Mouse (Mus musculus) gastrocnemius, postnatal 25 days (tissue): ENCODE measurements around the gene Fut4. TPM values are rescaled to one million over a fixed set of nuclear protein-coding genes. Genes with fewer than 3 reads are reported as not detected.
A peak's percentile ranks its signal among the peaks of the same experiment; 100 is the strongest.
"Not testable (repeated sequence)": the region's sequence is repeated elsewhere in the genome, so short reads cannot be mapped to it uniquely, and the experiment has no call there.

Experiments
- DNase-seq: peaks from one replicate; pipeline ENCODE4 v3.0.0; 2022
- total RNA-seq, 2 experiments: library from RNA; stranded (reverse); gene quantifications; 1 replicate in 1 of 2; 2 replicates in 1 of 2; pipeline ENCODE4 v1.2.3; 2021

Gene Fut4
- total RNA-seq, 2 experiments from 2014 or later = 0.15 to 0.35 TPM

- DNase-seq = no peak
Measured at GRCm38 (mm10) chr9:14726005-14726404, 26.2 kb downstream of the Fut4 start.

- no peak for DNase-seq
Measured at GRCm38 (mm10) chr9:14724755-14725420, 27.3 kb downstream of the Fut4 start.

GRCm38 (mm10) chr9:14721610-14722009 lies 30.6 kb downstream of the Fut4 start:
- no peak for DNase-seq

- DNase-seq = no peak
Measured at GRCm38 (mm10) chr9:14720384-14720783, 31.8 kb downstream of the Fut4 start.

- no peak for DNase-seq
Measured at GRCm38 (mm10) chr9:14718332-14718691, 33.9 kb downstream of the Fut4 start.

- DNase-seq = no peak
Measured at GRCm38 (mm10) chr9:14717689-14718331, 34.4 kb downstream of the Fut4 start.

- DNase-seq = no peak
Measured at GRCm38 (mm10) chr9:14715258-14715657, 36.9 kb downstream of the Fut4 start.

GRCm38 (mm10) chr9:14710910-14711309 lies 41.3 kb downstream of the Fut4 start:
- no peak for DNase-seq

GRCm38 (mm10) chr9:14705321-14706162 lies 46.7 kb downstream of the Fut4 start:
- no peak for DNase-seq

GRCm38 (mm10) chr9:14700795-14701194 lies 51.4 kb downstream of the Fut4 start:
- not testable (repeated sequence) for DNase-seq

- DNase-seq = no peak
Measured at GRCm38 (mm10) chr9:14699288-14699640, 52.9 kb downstream of the Fut4 start.

GRCm38 (mm10) chr9:14698582-14699287 lies 53.5 kb downstream of the Fut4 start:
- DNase-seq = peak; percentile 71

Other genes starting within 250 kb of the Fut4 start
- 100 to 1,000 TPM; 221 to 341 TPM for gene Amotl1, start 107.3 kb downstream of the Fut4 start, total RNA-seq
- not detected for gene Piwil4, start 11.7 kb downstream of the Fut4 start, total RNA-seq
- not detected for gene 1700012B09Rik, start 18.6 kb upstream of the Fut4 start, total RNA-seq
- 1 to 10 TPM; 7.4 to 8.8 TPM for gene Mre11a, start 32.3 kb upstream of the Fut4 start, total RNA-seq
- 1 to 10 TPM; 6.0 to 8.5 TPM for gene Ankrd49, start 32.5 kb upstream of the Fut4 start, total RNA-seq
- not detected for gene Gpr83, start 107.8 kb upstream of the Fut4 start, total RNA-seq
- not detected for gene Izumo1r, start 151.6 kb upstream of the Fut4 start, total RNA-seq